Mouse (Mus musculus) adrenal gland (tissue): ENCODE results near the gene Erc2.
"Not testable (repeated sequence)": the region's sequence is repeated elsewhere in the genome, so short reads cannot be mapped to it uniquely, and the experiment has no call there.

Experiments
- intact Hi-C: fragments of 180-260 bp; cut with DNase I; formaldehyde crosslinking; loops from one replicate; pipeline ENCODE4 v1.15.1; 2025
- long read RNA-seq, 2 experiments: library from polyadenylated mRNA; unstranded; transcript quantifications; one replicate each; pipeline ENCODE4 v2.0.0; 2020; ENCODE audit warnings: borderline replicate concordance in 1 of 2; ENCODE audit not compliant: insufficient replicate concordance in 1 of 2

Gene Erc2
- long read RNA-seq, experiment 1, partial matches to known transcripts: 0 of 3 reads
- long read RNA-seq, experiment 1, other reads (novel, unspliced or antisense): 2 of 3 reads
- long read RNA-seq, experiment 2, partial matches to known transcripts: 3 of 8 reads
- long read RNA-seq, experiment 2, other reads (novel, unspliced or antisense): 4 of 8 reads

DNA sequence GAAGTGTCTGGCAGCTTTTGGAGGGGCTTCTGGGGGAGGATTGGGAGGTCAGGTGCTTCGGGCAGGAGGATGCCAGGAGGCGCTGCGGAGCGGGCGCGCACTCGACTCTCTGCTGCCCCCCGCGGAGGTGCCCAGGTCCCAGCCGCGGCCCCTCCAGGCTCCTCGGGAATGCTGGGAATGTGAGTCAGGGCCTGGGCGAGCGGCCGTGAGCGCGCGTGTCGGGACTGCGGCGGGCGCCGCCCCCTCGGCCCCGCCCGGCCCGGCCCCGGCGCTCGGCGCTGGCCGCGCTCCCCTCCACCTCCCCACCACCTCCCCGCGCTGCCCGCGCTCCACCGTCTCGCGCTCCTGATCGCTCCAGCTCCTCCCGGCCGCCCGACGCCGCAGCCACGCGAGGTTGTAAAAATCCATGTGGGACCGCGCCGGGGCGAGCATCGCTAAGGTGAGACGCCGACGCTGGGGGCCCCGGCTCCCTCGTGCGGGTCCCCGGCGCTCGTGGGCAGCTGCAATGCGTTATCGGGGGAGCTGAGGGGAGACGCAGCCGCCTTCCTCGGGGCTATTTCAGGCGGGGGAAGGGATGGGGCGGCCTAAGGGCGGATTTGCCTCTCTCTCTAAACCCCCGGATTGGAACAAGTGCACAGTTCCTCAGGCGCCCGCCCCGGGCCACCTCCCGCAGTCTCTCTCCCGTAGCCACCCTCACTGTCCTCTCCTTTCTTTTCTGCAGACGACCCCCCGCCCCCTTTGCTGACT lies at the start of gene Erc2:
Erc2 (plus strand) TSS at position 253 of the 747 bp plus-strand sequence.
- intact Hi-C loops: no loop called here

DNA sequence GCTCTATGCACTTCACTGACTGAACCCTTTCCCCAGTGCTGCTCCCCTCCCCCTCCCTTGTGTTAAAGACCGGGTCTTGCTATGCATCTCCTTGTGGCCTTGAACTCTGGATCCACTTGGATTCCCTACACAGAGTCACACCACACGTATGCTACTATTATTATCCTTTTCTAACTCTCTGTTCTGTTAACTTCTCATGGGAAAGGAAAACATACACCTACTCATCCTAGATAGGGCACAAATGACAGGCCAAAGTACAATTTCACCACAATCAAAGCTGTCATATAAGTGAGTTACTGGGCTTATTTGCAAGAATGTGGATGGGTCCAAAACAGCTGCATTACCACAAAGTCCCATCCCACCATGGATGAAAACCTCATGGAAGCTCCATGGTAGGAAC lies 43.8 kb upstream of the Erc2 start:
- intact Hi-C loops: no loop called here

DNA sequence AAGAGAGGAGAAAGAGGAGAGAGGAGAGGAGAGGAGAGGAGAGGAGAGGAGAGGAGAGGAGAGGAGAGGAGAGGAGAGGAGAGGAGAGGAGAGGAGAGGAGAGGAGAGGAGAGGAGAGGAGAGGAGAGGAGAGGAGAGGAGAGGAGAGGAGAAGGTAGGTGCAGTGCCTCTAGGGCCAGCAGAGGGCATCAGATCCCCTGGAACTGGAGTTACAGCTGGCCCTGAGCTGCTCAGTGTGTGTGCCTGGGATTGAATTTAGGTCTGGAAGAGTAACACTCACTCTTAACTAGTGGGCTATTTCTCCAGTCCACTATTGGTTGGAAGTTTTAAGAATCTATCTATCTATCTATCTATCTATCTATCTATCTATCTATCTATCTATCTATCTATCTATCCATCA lies 32.6 kb upstream of the Erc2 start:
- intact Hi-C loops: not testable (repeated sequence)

DNA sequence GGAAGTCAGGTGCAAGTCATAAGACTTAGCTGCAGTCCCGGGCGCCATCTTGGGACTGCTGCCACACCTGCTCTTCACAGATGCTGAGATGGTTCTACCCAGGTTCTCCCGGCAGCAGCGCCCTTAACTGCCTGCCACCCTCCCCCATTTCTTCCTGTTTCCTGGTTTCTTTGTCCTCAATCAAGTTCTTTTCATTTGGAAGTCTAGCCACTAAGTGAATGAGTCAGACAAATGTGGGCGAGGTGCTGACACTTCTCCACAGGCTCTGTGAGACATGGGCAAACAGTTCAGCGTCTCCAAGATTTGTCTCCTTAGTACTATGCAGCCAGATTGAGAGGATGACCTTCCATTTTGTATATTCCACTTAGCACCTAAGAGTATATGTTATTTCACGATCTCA lies 30.1 kb upstream of the Erc2 start:
- intact Hi-C loops: no loop called here

DNA sequence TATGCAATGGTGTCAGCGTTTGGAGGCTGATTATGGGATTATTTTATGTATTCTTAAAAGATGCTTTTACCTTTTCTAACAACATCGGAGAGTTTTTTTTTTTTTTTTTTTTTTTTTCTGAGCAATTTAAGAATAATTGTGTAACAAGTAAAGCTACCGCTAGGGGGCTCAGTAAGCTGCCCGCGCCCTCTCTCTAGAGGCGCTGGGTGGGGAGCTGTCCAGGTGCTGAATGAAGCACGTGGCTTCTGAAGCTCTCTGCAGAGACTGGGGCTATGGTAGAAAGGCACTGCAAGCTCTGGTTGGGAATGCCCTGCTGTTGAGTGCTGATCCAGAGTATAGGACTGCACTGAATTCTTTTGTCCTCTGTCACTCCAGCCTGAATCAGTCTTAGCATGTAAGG lies 26.0 kb upstream of the Erc2 start:
- intact Hi-C loops: loop anchor here (2.0 kb wide), 1 partner anchor 145 kb away; no protein-coding TSS in a partner anchor

DNA sequence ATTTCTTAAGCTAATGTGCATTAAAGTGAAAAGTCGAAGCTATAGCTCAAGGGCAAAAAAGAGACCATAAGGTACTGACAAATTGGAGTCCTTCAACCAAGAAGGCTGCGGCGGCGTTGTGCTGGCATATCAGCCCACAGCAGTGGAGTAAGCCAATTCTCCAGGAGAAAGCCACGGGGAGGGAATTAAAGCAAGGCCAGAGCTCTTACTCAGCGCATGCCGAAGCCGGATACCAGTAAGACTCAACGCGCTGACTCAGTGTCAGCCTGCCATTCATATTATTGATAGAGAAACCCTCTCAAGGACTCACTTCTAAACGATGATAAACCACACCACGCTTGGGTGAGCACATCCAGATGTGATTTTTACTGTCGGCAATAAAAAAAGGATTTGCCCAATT lies 20.1 kb upstream of the Erc2 start:
- intact Hi-C loops: loop anchor here (5.0 kb wide), 2 partner anchors 35 to 55 kb away; no protein-coding TSS in a partner anchor

DNA sequence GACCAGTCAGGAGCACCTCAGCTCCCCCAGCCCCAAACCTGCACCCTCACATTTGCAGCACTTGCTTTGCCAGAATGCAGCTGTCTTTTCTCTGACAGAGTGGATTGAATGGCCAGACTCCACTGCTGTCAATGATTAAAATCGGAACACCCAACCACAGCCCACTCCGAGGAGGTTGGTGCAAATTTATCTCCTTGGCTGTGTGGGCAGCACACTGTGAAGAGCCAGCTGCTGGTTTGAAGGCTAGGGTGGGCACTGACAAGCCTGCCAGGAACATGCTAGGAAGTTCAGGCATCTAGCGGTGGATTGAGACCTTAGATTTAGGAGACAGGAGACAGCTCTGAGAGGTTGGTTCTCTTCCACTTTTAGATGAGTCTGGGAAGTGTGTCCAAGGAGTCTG lies 14.8 kb upstream of the Erc2 start:
- intact Hi-C loops: no loop called here

DNA sequence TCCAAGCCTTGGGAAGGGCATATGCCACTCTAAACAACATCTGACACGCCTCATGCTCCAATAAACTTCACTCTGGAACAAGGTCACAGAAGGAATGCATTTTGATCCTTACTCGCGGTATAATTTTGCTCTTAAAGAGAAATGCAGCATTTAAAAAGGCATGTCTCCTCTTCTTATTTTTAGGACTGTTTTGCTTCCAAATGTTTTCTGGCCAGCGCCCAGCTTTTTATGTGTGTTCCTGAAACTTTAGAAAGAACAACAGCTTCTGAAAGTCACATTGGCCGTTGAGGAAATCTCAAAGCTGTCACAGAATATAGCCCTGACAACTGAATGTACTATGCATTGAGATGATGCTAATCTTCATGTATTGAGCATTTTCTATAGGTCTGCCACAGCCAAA lies 8.5 kb upstream of the Erc2 start:
- intact Hi-C loops: no loop called here

DNA sequence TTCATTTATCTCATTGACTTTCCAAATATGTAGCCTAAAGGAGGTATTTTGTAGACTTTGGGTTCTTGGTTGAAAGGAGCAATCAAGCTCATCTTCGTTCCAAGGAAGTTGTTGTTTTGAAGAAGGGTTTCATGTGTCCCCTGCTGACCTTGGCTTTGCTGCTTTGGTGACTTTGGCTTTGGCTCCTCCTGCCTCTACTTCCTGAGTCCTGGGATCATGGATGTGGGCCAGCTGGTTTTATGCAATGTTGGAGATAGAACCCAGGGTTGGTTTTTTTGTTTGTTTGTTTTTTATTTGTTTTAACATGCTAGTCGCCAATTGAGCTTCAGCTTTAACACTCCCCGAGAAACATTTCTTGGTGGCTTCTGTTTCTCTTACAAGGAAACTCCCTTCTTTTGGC lies 4.9 kb upstream of the Erc2 start:
- intact Hi-C loops: no loop called here

DNA sequence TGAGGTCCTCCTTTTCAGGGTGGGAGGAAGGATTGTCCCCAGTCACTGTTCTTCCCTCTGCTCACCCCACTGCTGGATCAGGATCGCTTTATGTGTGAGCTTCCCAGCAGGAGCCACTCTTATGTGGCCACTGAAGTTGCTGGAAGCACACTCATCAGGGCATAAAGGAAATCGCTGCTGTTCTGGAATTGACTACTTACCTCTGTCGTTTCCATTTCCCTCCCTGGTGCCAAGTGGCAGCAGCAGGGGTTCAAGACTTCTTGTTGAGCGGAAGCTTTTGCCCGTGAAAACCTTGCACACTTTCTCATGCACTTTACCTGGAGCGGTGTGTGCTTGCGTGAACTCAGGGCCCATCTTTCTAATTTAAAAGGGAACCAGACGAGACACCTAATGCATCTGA lies 652 bp upstream of the Erc2 start:
- intact Hi-C loops: no loop called here

DNA sequence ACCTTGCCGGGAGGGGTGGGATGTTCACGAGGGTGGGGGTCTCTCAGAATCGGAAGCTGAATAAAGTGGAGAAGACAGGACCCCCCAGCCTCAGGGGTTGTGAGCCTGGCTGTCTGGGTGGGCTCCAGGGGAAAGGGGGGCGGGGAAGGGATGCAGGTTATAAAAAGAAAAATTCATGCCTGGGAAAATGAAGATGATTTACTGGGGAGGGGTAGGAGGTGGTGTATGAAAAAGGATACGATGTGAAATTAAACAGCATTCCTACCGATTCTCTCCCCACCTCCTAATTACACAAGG lies 643 bp downstream of the Erc2 start:
- intact Hi-C loops: no loop called here

DNA sequence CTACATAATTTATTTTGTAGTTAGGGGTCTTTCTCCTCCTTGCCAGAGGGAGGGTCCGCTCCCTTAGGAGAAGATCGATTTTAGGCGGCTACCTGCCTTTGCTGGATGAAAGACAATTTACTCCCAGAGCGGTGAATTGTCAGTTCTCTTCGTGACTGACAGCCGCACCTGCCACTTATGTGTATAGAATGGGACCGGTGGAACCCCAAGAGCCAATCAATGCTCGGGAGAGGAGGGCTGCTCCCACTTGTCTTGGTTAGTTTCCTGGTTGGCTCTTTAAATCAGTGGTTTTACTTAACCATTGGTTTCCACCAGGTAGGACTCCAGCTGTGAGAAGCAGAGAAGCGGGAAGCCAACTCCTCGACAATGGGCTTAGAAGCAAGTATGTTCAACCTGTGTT lies 1.1 kb downstream of the Erc2 start:
- intact Hi-C loops: no loop called here

DNA sequence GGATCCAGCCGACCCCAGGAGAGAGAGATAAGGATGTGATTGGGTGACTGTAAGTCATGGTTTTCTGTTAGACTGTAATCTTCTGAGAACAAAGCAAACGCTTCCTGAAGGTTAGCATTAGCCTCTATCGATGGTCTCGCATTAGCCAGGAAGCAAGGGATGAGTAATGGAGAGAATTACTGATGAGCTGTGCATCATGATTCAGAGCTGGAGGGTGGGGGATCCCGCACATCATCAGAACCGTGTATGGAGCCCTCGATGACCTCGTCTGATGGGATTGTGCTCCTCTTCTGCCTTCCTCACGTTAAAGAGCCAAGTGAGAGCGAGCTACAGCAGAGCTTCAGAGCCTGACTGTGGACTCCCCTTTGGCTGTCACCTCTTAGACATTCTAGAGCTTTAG lies 6.5 kb downstream of the Erc2 start:
- intact Hi-C loops: no loop called here

DNA sequence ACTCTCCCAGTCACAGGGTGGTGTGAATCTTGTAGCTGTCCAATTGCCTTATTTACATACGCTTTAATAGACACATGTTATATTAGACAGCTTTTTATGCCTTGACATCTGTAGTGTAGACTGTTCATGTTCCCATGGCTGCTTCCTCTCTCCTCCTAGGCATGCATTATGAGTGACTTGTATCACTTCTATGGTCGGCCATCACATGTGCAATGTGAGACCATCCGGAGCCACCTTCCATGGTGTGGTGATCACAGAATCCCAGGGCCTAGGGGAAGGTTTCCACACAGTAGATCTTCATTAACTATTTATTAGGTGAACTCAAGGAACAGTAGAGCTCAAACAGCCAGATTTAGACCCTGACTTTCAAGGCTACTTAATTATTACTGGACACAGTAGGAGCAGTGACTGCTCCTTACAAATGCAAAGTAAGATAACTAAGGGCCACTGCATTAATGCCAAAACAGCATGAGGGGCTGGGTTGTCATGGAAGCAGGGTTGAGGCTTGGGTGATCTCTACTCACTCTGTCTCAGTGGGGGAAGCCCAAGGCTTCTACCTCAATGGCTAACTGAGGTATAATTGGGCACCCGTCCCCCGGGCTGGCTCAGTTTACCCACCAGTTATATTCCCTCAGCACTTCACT lies 7.3 kb downstream of the Erc2 start:
- intact Hi-C loops: no loop called here

DNA sequence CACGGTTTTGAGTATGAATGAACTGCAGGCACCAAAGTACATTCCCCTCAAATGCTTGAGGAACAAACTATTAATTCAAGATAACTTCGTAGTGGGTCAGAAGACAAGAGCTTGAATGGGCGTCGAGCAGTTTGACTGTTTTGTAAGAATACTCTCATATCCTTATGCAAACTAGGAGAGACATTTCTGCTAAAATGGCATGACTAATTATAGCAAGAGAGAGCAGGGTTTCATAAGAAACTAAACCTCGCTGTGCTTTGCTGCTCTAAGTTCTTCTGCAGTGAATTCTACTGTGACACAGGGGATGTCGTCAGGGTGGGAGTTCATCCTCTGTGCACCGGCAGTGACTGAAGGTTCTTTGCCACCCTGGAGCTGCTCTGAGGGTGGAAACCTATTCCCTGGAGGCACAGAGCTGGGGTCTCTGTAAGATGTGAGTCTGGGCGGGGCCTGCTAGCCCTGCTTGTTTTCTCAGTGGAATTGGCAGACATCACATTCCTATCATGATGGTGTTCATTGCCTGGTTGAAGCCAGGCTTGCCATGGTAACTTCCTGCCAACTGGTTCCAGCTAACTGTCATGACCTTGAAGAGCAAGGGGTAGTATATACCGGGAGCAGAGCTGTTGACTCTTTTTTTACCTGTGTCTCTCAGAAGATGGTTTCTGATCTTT lies 8.9 kb downstream of the Erc2 start:
- intact Hi-C loops: no loop called here

DNA sequence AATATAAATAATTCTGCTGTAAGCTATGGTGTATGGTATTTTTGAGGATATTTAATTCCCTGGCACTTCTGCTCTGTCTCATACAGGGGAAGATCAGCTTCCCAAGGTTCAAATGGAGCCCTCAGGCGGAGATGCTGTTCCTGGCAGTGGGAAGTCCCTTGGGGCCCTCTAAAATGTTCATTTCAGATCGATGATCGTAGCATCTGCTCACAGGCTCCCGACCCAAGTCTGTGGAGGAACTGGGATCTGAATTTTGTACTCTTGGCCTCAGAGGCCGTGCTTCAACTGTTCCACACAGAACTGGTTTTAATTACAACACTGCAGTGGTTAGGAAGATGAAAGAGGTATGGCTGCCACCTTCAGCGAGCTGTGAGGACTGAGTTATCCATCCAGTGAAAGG lies 12.5 kb downstream of the Erc2 start:
- intact Hi-C loops: loop anchor here (5.0 kb wide), 1 partner anchor 32 kb away; no protein-coding TSS in a partner anchor

DNA sequence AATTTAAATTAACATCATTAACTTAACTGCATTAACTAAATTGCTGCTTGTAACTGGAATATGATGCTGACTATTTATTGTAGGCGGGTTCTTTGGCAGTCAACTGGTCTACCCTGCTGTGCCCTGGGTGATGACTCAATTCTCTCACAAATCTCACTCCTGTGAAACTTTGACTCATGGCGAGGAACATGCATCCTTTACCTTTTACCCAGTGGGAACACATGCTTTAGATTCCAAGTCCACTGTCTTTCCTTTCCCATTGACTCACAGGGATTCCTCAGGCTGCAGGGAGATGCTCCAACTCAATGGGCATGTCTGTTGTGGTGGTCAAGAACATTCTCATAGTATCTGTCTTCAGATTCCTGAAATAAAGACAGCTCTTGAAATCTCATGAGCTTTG lies 14.3 kb downstream of the Erc2 start:
- intact Hi-C loops: loop anchor here (5.0 kb wide), 1 partner anchor 34 kb away; no protein-coding TSS in a partner anchor

DNA sequence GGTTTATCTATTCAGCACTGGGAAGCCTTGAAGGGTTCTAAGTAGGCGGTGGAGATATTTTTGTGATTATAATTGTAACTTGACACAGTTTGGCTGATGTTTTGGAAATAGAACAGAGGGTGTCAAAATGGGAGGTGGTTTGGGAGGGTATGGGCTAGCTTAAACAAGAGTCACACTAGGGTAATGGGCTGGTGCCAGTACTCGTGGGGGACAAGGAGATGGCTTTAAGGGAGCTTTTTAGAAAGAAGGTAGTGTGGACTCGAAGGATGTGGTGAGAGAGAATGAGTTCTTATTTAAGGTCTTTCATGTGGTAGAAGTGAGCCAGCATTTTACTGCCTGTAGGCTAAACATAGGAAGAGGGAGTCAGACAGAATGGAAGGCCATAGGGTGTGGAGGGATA lies 19.2 kb downstream of the Erc2 start:
- intact Hi-C loops: no loop called here

DNA sequence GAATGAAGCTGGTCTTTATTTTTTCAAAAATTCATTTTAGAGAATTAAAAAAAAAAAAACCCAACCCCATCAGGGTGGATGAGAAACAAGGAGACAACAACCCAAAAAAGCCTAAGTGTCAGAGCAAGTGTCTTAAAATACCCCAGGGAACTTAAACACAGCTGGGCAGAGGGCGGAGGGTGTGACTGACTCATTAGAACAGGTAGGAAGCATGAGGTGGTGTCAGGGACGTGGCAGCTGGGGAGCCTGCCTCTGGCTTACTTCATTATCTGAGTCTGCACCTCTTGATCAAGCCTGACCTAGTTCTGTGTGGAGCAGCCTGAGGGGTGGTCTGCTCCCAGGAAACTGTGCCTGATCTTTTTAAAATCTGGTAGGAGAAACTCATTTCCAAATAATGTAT lies 20.8 kb downstream of the Erc2 start:
- intact Hi-C loops: no loop called here

DNA sequence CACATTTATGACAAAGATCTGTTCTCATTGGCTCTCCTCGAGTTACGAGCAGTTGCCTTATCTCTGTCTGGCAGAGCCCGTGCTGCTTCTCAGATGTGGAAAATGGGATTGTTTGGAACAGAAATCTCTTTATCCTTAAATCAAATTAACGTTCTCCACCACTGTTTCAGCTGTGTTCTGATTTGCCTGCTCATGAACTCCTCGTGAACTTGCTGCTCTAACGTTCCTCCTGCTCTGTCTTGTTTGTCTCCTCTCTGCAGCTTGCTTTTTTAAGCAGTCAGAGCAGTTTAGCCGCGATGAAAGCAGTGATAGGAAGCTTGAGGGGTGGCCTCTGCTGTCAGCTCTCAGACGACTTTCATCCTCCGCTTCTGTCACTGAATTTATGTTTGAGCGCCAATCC lies 32.4 kb downstream of the Erc2 start:
- intact Hi-C loops: loop anchor here (5.0 kb wide), 1 partner anchor 52 kb away; no protein-coding TSS in a partner anchor

DNA sequence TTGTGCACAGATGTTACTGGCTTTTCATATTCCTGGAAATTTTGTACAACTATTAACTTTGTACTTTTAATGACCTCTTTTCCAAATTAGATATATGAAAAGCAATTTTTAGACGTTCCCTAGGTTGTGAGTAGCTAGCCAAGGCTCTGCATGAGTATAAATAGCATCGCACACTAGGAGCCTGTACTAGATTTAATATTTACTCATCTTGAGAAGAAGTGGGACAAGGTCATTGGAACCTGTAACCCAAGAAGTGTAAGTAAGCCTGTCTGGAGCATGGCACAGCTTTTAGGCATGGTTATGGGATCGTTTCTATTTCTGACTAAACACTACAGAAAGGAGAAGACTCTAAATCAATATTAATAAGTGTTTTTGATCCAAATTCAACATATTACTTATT lies 36.4 kb downstream of the Erc2 start:
- intact Hi-C loops: loop anchor here (5.0 kb wide), 1 partner anchor 56 kb away; no protein-coding TSS in a partner anchor

DNA sequence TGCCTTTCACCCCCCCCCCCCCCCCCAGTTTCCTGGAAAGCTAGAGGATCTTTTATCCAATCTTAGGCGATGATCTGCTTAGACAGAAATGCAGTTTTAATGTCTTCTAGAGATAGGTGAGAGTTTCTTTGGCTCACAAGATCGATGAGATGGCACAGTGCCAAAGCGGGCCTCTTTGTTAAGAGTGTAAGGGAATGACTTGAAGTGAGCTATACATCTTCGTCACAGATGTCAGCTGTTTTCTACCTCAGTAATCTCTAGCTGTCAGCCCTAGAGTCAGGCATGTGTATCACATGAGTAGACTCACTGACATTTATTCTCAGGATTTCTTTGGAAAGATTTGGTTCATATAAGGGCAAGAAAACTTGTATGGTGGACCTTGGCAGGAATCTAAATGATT lies 39.2 kb downstream of the Erc2 start:
- intact Hi-C loops: no loop called here
